Mouse (Mus musculus): ENCODE measurements around the gene Kdm5c.
"Not testable (repeated sequence)": the region's sequence is repeated elsewhere in the genome, so short reads cannot be mapped to it uniquely, and the experiment has no call there.

Gene Kdm5c

DNA sequence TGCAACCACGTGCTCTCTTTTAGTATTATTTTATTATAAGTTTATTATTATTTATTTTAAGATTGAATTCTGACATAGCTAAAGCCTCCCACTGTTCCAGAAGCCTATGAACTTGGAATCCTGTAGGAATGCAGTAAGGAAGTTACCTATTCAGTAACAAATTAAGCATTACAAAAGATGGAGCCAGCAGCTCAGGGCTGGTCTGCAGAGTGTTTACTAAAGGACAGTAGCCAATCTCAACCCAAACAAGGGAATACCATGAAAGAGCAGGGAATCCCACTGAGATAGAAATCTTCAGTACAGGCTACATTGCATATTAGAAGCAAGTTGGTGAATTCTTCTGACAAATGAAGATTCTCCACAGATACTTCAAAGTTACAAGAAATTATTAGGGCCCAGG, 54.2 kb downstream of the Kdm5c start:
- not testable (repeated sequence) for DNase-seq (ENCODE audit: low spot score in 2 of 2)

DNA sequence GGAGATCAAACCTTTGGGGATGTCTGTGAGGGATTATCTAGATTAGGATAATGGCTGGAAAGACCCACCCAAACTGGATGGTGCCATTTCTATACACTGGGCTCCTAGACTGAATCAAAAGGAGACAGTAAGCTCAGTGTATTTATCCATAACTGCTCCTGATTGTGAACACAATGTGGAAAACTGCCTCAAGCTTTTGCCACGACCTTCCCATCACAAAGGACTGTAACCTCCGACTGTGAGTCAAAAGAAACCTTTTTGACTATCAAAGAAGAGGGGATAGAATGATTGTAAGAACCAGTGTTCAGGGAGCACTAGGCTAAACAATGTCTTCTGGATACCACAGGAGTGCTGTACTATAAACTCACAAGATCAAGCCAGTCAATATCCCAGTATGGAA, 73.4 kb downstream of the Kdm5c start:
- DNase-seq (ENCODE audit: low spot score in 2 of 2) = no peak

DNA sequence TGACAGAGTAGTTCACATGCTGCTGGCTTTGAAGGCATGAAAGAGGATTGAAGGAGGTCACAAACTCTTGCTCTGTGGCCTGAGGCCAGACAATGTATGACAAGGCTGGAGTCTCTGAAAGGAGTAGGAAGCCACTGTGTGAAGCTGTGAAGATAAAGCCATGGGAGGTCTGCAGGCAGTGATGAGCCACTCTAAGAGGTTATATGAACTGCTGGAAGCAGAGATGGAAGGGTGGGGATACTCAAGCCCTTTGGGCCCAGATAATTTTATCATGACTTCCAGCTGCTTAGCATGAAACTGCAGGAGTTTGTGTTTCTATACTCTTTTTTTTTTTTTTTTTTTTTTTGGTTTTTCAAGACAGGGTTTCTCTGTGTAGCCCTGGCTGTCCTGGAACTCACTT, 74.6 kb downstream of the Kdm5c start:
- DNase-seq (ENCODE audit: low spot score in 2 of 2) = peak; percentile 48 to 64

DNA sequence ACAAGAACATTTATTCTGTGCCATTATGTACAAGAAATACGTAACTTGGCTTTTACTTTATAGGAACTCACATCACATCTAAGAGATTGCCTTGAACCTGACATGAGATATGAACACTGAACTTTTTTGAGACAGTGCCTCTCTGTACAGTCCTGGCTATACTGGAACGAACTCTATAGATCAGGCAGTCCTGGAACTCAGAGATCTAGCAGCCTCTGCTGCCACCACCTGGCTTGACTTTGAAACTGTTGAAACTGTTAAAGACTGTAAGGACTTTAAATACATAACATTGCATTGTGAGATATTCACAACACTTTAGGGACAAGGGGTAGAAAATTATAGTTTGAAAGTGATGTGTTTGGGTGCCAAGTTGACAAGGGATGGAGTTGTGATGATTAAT, 75.1 kb downstream of the Kdm5c start:
- DNase-seq (ENCODE audit: low spot score in 2 of 2) = peak; percentile 60 to 74

DNA sequence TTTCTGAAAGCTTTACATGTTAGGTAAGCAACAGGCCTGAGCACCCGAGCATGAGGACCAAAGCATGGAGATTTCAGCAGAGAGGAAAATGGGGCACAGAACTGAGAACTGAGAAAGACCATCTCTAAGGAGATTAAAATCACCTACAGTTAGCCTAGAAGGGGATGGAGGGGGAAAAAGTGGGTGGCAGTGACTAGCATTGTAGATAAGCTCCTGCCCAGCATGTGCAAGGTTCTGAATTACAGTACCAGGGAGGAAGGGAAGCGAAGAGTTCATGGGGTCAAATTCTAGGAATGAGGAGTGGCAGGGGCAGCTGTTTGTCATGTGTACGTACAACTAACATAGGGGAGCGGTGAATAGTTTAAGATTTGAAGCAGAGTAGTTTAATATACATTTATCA, 87.7 kb downstream of the Kdm5c start:
- DNase-seq (ENCODE audit: low spot score in 2 of 2) = no peak

DNA sequence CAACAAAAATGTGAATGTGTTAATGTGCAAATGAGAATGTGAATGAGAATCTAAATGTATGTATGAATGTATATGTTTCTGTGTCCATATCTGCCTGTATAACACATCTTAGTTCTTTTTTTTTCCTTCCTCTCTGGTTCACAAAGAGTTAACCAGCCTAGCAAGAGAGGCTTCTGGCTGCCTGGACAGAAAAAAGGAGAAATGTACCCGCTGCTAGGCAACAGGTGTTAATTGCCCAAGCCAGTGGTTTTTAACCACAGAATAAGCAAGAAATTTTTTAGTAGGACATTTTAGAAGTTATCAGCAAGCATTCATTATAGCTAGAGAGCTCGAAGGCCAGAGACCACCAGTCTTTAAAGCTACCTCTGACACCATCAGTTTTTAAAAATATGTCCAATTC, 90.0 kb downstream of the Kdm5c start:
- DNase-seq (ENCODE audit: low spot score in 2 of 2) = no peak

DNA sequence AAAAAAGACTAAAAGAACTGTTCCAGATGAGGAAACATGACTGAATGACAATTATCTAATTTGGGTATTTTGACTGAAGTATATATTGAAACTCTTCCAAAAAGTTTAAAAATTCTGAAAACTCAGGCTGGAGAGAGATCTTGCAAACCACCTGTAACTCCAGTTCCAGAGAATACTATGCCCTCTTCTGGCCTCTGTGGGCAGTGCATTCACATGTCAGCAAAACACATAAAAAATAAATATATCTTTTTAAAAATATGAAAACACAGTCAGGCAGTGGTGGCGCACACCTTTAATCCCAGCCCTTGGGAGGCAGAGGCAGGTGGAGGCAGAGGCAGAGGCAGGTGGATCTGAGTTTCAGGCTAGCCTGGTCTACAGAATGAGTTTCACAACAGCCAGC, 90.8 kb downstream of the Kdm5c start:
- peak in 1 of 2 experiments; percentile 29 for DNase-seq (ENCODE audit: low spot score in 2 of 2)

All from spleen, postnatal 4 days (tissue).